Comparison of ENCODE assay signal across 21 mouse cellular contexts in the genomic region with DNA sequence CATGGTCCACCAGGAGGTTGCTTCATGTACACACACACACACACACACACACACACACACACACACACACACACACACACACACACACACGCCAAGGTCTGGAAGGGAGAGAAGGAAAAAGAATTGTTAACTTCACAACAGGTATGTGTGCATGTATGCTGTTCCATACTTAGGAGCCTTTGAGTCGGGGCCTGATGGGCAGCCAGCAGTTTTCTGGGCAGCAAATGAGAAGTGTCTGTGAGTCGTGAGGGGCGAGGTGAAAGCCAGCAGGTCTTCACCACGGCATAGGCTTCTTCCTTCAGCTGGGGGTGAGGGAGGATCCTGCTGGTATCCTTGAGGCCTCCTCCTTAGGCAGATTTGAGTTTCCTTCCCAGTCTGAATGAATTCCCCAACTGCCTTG.
"Had no signal": no experiment of that assay in that cellular context is flagged by ENCODE, and none has a peak within 500 bp of the region (broad histone marks: within the 10 kb centered on the region; RNA-seq: fewer than 3 reads in every experiment).

No protein-coding gene starts in this region.

- DNase-seq: kidney, adult 18-20 months; kidney, adult 9 months; kidney, postnatal 14 days; kidney, postnatal 4 days; left cerebral cortex, postnatal 4 days; liver, embryonic 13.5 days; lung, embryonic 14.5 days; right cerebral cortex, adult 18-20 months; right cerebral cortex, postnatal 14 days; right cerebral cortex, postnatal 4 days; thymus, adult 2 months; thymus, postnatal 14 days had no signal

- H3K4me3 ChIP-seq: liver, embryonic 13.5 days; midbrain, embryonic 12.5 days; midbrain, embryonic 15.5 days; neural tube, embryonic 12.5 days; neural tube, embryonic 15.5 days had no signal

- H3K9ac ChIP-seq: liver, embryonic 13.5 days; lung, embryonic 14.5 days; midbrain, embryonic 12.5 days; midbrain, embryonic 15.5 days; neural tube, embryonic 12.5 days; neural tube, embryonic 15.5 days had no signal

- H3K27me3 ChIP-seq: liver, embryonic 13.5 days had no signal

- H3K27ac ChIP-seq: liver, embryonic 13.5 days; macrophage; midbrain, embryonic 12.5 days; midbrain, embryonic 15.5 days; neural tube, embryonic 12.5 days; neural tube, embryonic 15.5 days; stomach, postnatal 0 days had no signal

- ATAC-seq: inflammation-experienced regulatory T-cells, adult 6 months; intestine, embryonic 16.5 days; lung, postnatal 0 days; midbrain, embryonic 15.5 days had no signal

- H3K4me2 ChIP-seq: liver, embryonic 13.5 days; lung, embryonic 14.5 days; midbrain, embryonic 12.5 days; midbrain, embryonic 15.5 days; neural tube, embryonic 12.5 days; neural tube, embryonic 15.5 days had no signal

- H3K4me1 ChIP-seq: liver, embryonic 13.5 days; midbrain, embryonic 15.5 days had no signal

- H3K9me3 ChIP-seq: liver, embryonic 13.5 days; midbrain, embryonic 12.5 days; midbrain, embryonic 15.5 days; neural tube, embryonic 12.5 days; neural tube, embryonic 15.5 days had no signal

- H3K36me3 ChIP-seq: liver, embryonic 13.5 days; midbrain, embryonic 12.5 days; midbrain, embryonic 15.5 days; neural tube, embryonic 12.5 days; neural tube, embryonic 15.5 days had no signal
